Mouse (Mus musculus): ENCODE results near the gene Xrra1. TPM values are rescaled to one million over a fixed set of nuclear protein-coding genes. Genes with fewer than 3 reads are reported as not detected.
A peak's percentile ranks its signal among the peaks of the same experiment; 100 is the strongest.

The Xrra1 gene
- polyA plus RNA-seq, 1 experiment from 2014 or later = 0.26 TPM

GRCm38 (mm10) chr7:99853350-99853749 lies 5.6 kb upstream of the Xrra1 start:
- H3K36me3 ChIP-seq = peaks cover 52% of the 10 kb centered on the region
- H3K4me2 ChIP-seq = no peak overlapping the region
- H3K4me3 ChIP-seq = no peak overlapping the region
- no peaks in the 10 kb centered on the region for H3K9me3 ChIP-seq
- no peaks in the 10 kb centered on the region for H3K27me3 ChIP-seq
- no peak overlapping the region for H3K27ac ChIP-seq
- WGBS = 76% methylated on average over 7 of the region's 7 CpGs
- H3K9ac ChIP-seq = no peak overlapping the region
- H3K4me1 ChIP-seq = peaks cover 16% of the 10 kb centered on the region
- ATAC-seq (ENCODE audit: borderline replicate concordance, extremely low read depth, low FRiP score, low TSS enrichment) = no peak

DNA sequence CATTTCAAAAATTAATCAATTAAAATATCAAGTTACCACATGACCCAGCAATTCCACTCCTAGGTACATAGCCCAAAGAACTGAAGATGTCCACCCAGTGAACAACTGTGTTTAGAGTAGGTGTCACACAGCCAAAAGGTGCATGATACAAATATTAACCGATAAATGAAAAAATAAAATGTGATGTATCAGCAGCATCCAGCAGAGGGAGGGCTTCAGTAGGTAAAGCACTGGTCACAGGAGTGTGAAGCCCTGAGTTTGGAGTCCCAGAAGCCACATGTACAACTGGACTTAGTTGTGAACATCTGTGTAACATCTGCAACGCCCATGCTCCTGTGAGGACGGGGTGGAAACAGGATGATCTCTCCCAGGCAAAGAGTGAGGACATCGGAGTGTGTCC lies 4.6 kb upstream of the Xrra1 start:
- WGBS = 78% methylated on average over 4 of the region's 4 CpGs
- no peak overlapping the region for H3K27ac ChIP-seq
- no peak for ATAC-seq (ENCODE audit: borderline replicate concordance, extremely low read depth, low FRiP score, low TSS enrichment)

DNA sequence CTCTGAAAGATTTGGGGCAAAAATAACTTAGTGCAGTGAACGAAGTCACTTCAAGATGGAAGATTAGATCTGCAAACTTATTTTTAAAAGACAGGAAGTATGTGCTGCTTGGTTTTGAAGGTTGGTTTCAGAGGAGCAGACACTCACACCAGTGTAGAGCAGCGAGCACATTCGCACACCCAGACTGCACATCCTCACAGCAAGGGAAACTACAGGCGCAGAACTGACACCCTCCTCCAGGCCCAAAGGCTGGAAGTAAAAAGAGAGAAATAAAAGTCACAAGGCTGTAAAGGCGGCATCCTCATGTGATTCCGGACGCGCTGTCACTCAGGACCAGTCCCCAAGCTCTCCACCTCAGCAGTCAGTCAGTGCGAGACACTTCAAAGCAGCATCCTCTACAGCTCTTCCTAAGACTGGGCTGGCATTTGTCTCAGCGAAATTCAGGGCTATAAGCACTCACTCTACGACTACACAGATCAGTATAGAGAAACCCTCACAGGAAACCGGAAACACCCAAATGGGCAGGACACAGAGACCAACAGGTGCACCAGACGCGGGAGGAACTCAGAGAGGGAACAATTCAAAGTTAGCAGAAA lies 2.6 kb upstream of the Xrra1 start:
- H3K27me3 ChIP-seq = no peaks in the 10 kb centered on the region
- H3K27ac ChIP-seq = no peak overlapping the region
- ATAC-seq (ENCODE audit: borderline replicate concordance, extremely low read depth, low FRiP score, low TSS enrichment) = no peak
- peaks cover 39% of the 10 kb centered on the region for H3K36me3 ChIP-seq
- 83% methylated on average over 14 of the region's 14 CpGs for WGBS
- H3K4me3 ChIP-seq = no peak overlapping the region
- H3K4me2 ChIP-seq = 0 out of 2 replicates have a peak overlapping the region, but pooled peaks have one; percentile 20
- 0 out of 2 replicates have a peak overlapping the region, but pooled peaks have one; percentile 6 for H3K9ac ChIP-seq
- H3K4me1 ChIP-seq = peaks cover 20% of the 10 kb centered on the region
- H3K9me3 ChIP-seq = no peaks in the 10 kb centered on the region

More for the DNA sequence above, 4.6 kb upstream of the Xrra1 start:
- H3K9ac ChIP-seq = no peak overlapping the region
- H3K9me3 ChIP-seq = no peaks in the 10 kb centered on the region
- peaks cover 44% of the 10 kb centered on the region for H3K36me3 ChIP-seq
- H3K4me3 ChIP-seq = no peak overlapping the region
- H3K4me2 ChIP-seq = no peak overlapping the region
- peaks cover 19% of the 10 kb centered on the region for H3K4me1 ChIP-seq
- no peaks in the 10 kb centered on the region for H3K27me3 ChIP-seq

GRCm38 (mm10) chr7:99858175-99858812 lies 622 bp upstream of the Xrra1 start:
- ATAC-seq (ENCODE audit: borderline replicate concordance, extremely low read depth, low FRiP score, low TSS enrichment) = peak; percentile 60; the same call in 1 of the 2 replicates
- 1% methylated on average over 19 of the region's 19 CpGs for WGBS

GRCm38 (mm10) chr7:99863362-99863761 lies 4.4 kb downstream of the Xrra1 start, which contains the start of gene Spcs2:
TSS of gene Spcs2 (minus strand) at chr7:99863462.
- no peak for ATAC-seq (ENCODE audit: borderline replicate concordance, extremely low read depth, low FRiP score, low TSS enrichment)
- Histone ChIP-seq H3K9ac (no peak within 1 kb of the TSS), H3K4me1 (peaks cover 15% of the 10 kb centered on the region), H3K27ac (0 out of 2 replicates have a peak within 1 kb of the TSS, but pooled peaks have one; percentile 7), H3K4me3 (no peak within 1 kb of the TSS), H3K36me3 (no peaks in the 10 kb centered on the region), H3K4me2 (no peak within 1 kb of the TSS), H3K9me3 (no peaks in the 10 kb centered on the region), H3K27me3 (no peaks in the 10 kb centered on the region)
- WGBS = 41% methylated on average over 7 of the region's 7 CpGs

More at GRCm38 (mm10) chr7:99858175-99858812, 622 bp upstream of the Xrra1 start:
- peak overlapping the region; percentile 66 for H3K4me3 ChIP-seq
- peak overlapping the region; percentile 63 for H3K9ac ChIP-seq
- peak overlapping the region; percentile 60 for H3K27ac ChIP-seq
- peaks cover 20% of the 10 kb centered on the region for H3K4me1 ChIP-seq
- H3K27me3 ChIP-seq = no peaks in the 10 kb centered on the region
- peak overlapping the region; percentile 81 for H3K4me2 ChIP-seq
- H3K9me3 ChIP-seq = no peaks in the 10 kb centered on the region
- H3K36me3 ChIP-seq = peaks cover 25% of the 10 kb centered on the region

GRCm38 (mm10) chr7:99864241-99865028 lies 5.5 kb downstream of the Xrra1 start:
- Histone ChIP-seq H3K27me3 (no peaks in the 10 kb centered on the region), H3K36me3 (no peaks in the 10 kb centered on the region), H3K4me2 (no peak overlapping the region), H3K4me1 (peaks cover 12% of the 10 kb centered on the region), H3K4me3 (no peak overlapping the region), H3K27ac (no peak overlapping the region), H3K9ac (no peak overlapping the region), H3K9me3 (no peaks in the 10 kb centered on the region)
- no peak for ATAC-seq (ENCODE audit: borderline replicate concordance, extremely low read depth, low FRiP score, low TSS enrichment)
- 64% methylated on average over 11 of the region's 11 CpGs for WGBS

GRCm38 (mm10) chr7:99865219-99865618 lies 6.3 kb downstream of the Xrra1 start:
- 36% methylated on average over 3 of the region's 3 CpGs for WGBS
- Histone ChIP-seq H3K27me3 (no peaks in the 10 kb centered on the region), H3K27ac (no peak overlapping the region), H3K36me3 (no peaks in the 10 kb centered on the region), H3K9ac (no peak overlapping the region), H3K4me2 (no peak overlapping the region), H3K9me3 (no peaks in the 10 kb centered on the region), H3K4me3 (no peak overlapping the region), H3K4me1 (peaks cover 12% of the 10 kb centered on the region)
- ATAC-seq (ENCODE audit: borderline replicate concordance, extremely low read depth, low FRiP score, low TSS enrichment) = no peak

DNA sequence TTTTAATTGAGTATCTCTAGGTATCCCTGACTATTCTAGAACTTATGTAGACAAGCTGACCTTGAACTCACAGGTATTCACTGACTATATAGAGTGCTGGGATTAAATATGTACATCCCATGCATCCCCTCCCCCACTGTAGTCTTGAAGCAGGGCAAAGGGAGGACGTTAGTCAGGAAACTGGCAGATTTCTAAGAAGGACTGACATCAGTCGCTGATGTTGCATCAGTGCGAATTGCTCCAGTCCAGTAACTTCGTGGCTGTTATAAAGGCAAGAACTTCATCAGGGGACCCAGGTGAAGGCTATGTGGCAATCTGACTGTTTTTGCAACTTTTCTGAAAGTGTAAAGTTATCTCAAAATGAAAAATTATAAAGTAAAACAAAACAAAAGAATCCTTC lies 10.4 kb downstream of the Xrra1 start:
- no peak overlapping the region for H3K4me2 ChIP-seq
- no peak overlapping the region for H3K4me3 ChIP-seq
- H3K36me3 ChIP-seq = no peaks in the 10 kb centered on the region
- H3K9ac ChIP-seq = no peak overlapping the region
- H3K9me3 ChIP-seq = no peaks in the 10 kb centered on the region
- no peaks in the 10 kb centered on the region for H3K27me3 ChIP-seq
- ATAC-seq (ENCODE audit: borderline replicate concordance, extremely low read depth, low FRiP score, low TSS enrichment) = no peak
- peaks cover 12% of the 10 kb centered on the region for H3K4me1 ChIP-seq
- H3K27ac ChIP-seq = no peak overlapping the region
- WGBS = 52% methylated on average over 4 of the region's 4 CpGs

- Histone ChIP-seq H3K9ac (no peak overlapping the region), H3K9me3 (no peaks in the 10 kb centered on the region), H3K4me3 (no peak overlapping the region), H3K27me3 (no peaks in the 10 kb centered on the region), H3K27ac (no peak overlapping the region), H3K4me2 (no peak overlapping the region), H3K36me3 (no peaks in the 10 kb centered on the region), H3K4me1 (no peaks in the 10 kb centered on the region)
- no peak for ATAC-seq (ENCODE audit: borderline replicate concordance, extremely low read depth, low FRiP score, low TSS enrichment)
- WGBS = 72% methylated on average over 6 of the region's 6 CpGs
Observed at GRCm38 (mm10) chr7:99873965-99874364, 15.0 kb downstream of the Xrra1 start.

- no peaks in the 10 kb centered on the region for H3K36me3 ChIP-seq
- no peak overlapping the region for H3K4me2 ChIP-seq
- H3K9me3 ChIP-seq = no peaks in the 10 kb centered on the region
- H3K4me1 ChIP-seq = no peaks in the 10 kb centered on the region
- no peak overlapping the region for H3K9ac ChIP-seq
- no peaks in the 10 kb centered on the region for H3K27me3 ChIP-seq
- no peak overlapping the region for H3K4me3 ChIP-seq
- H3K27ac ChIP-seq = no peak overlapping the region
- 41% methylated on average over 5 of the region's 5 CpGs for WGBS
- ATAC-seq (ENCODE audit: borderline replicate concordance, extremely low read depth, low FRiP score, low TSS enrichment) = no peak
Observed at GRCm38 (mm10) chr7:99875891-99876290, 17.0 kb downstream of the Xrra1 start.

- H3K9me3 ChIP-seq = no peaks in the 10 kb centered on the region
- no peaks in the 10 kb centered on the region for H3K36me3 ChIP-seq
- H3K27me3 ChIP-seq = no peaks in the 10 kb centered on the region
- no peak overlapping the region for H3K27ac ChIP-seq
- H3K4me2 ChIP-seq = no peak overlapping the region
- H3K4me3 ChIP-seq = no peak overlapping the region
- WGBS = 2% methylated on average over 3 of the region's 3 CpGs
- H3K9ac ChIP-seq = no peak overlapping the region
- ATAC-seq (ENCODE audit: borderline replicate concordance, extremely low read depth, low FRiP score, low TSS enrichment) = no peak
- no peaks in the 10 kb centered on the region for H3K4me1 ChIP-seq
Observed at GRCm38 (mm10) chr7:99876345-99876744, 17.4 kb downstream of the Xrra1 start.

DNA sequence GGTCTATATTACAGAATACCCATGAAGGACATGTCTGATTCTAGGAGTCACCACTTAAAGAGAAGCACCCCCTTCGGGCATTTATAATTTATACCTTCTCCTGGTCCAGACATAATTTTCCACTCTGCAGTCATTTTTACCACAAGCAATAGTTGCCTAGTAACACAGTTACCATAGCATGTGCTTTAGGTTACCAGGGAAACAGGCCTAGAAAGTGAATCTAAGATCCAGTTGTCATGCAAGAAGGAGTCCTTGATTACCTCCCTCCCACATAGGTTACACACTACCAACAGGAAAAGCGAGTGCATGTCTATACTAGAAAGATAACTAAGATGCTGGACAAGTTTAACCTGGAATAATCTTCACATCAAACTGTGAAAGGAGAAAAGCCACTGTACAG lies 19.3 kb downstream of the Xrra1 start:
- Histone ChIP-seq H3K4me2 (no peak overlapping the region), H3K36me3 (no peaks in the 10 kb centered on the region), H3K27me3 (no peaks in the 10 kb centered on the region), H3K9me3 (no peaks in the 10 kb centered on the region), H3K4me1 (no peaks in the 10 kb centered on the region), H3K4me3 (no peak overlapping the region), H3K27ac (no peak overlapping the region), H3K9ac (no peak overlapping the region)
- WGBS = 65% methylated on average over 2 of the region's 2 CpGs
- ATAC-seq (ENCODE audit: borderline replicate concordance, extremely low read depth, low FRiP score, low TSS enrichment) = no peak

Measured in lung, embryonic 15.5 days (tissue).